Mouse (Mus musculus) megakaryocyte-erythroid progenitor cell, adult 5 weeks (primary cell): ENCODE data around the gene Nmi. TPM values are rescaled to one million over a fixed set of nuclear protein-coding genes. Genes with fewer than 3 reads are reported as not detected.

ENCODE experiments used
- polyA plus RNA-seq: library from polyadenylated mRNA; stranded (reverse); fragments of >175 nt; gene quantifications from 2 replicates; pipeline ENCODE4 v1.2.3, GENCODE M21; 2012

Nmi gene
- polyA plus RNA-seq = 2.9 and 4.2 TPM in 2 replicates

GRCm38 (mm10) chr2:51973410-51973968, at the start of gene Nmi:
Gene Nmi, minus strand, starts transcription at chr2:51973494.

GRCm38 (mm10) chr2:51934574-51935334, 38.5 kb downstream of the Nmi start, which contains the start of gene Rbm43:
Gene Rbm43, minus strand, starts transcription at chr2:51935163.

Other genes with a start within 250 kb of the Nmi start
- 7.5 and 9.5 TPM in 2 replicates for gene Rbm43, start 38.3 kb downstream of the Nmi start, polyA plus RNA-seq
- gene Tnfaip6, start 64.5 kb upstream of the Nmi start, polyA plus RNA-seq = 0.15 TPM in 1 of 2 replicates, not detected in the other
- gene Rif1, start 99.3 kb upstream of the Nmi start, polyA plus RNA-seq = 12.6 and 15.1 TPM in 2 replicates